Mouse (Mus musculus) lung, postnatal 4 days (tissue): ENCODE data around the gene Snrnp27.

ENCODE experiments used
- DNase-seq, 2 experiments: peaks; one replicate each; pipeline ENCODE4 v3.0.0; 2021

Gene Snrnp27

DNA sequence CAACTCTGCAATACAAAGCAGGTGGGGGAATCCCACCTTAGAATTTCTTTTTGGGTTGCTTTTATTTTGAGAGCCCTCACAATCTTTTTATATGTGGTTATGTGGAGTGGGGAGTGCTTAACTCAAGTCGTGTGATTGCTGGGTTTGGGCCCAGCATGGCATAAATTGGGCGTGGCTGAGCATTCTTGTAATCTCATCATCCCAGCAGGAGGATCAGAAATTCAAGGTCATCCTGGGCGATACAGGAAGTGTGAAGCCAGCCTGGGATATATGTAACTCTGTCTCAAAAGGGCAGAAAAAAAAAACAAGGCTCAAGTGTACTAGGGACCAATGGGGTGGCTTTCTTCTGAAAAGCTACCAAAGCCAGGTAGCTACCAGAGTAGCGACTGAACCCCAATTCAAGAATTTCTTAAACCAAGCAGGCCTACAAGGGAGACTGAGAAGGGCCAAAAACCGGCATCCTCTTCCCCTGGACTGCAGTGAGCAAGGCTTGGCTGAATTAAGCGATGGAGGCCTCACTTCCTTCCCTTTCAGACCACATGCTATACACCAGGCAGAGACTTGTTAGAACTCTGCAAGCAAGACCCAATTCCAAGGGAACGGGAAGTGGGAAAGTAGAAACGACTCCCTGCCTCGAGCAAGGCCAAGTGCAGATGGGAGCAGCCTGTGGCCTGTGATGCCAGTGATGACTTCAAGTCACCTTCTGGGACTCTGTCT is 24.0 kb downstream of the Snrnp27 start:
- DNase-seq, result no peak

DNA sequence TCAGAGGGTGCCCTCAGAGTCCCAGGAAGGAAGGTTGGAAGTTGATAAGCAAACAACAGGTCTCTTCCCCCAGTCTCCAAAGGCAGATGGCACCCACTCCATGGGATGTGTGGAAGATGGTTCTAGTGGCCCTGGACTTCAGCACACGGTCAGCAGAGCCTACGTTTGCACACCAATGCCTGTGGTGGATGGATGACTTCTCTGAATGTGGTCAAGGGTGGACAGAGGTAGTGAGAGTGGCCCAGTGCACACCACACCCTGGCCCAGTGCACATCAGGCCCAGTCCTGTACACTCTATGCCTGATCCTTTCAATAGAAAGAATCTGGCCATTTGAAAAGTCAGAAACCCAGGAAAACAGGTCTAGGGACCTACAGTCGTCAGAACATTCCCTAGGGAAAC is 25.8 kb downstream of the Snrnp27 start:
- DNase-seq, result no peak

DNA sequence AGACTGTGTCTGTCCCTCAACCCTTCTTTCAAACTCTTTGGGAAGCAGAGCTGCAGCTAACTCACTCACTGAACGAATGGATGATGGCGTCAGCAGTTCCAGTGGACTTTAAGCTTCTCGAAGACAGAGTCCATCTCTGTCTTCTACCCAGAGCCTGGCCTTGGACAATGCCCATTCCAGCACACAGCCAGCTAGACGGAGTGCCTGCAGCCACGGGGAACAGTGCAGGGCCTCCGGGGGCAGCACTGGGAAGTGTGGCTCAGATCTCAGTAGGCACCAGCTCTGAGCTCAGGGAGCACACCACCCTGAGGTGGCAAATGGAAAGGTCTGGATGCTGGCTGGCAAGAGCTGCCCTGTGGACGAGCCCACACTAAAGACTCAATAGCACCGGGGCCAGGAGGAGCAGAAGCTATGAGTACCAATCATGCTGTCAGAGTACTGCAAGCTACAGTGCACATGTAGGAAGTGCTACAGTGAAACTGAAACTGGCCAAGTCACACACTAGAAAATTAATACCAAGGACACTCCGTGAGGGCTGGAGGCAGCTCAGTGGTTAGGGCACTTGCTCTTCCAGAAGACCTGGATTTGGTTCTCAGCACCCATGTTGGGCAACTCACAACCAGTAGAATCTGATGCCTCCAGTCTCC is 29.9 kb downstream of the Snrnp27 start:
- DNase-seq, result no peak

- DNase-seq, result peak; percentile 43 to 67
Observed at GRCm38 (mm10) chr6:86653026-86653425, 31.3 kb downstream of the Snrnp27 start.

DNA sequence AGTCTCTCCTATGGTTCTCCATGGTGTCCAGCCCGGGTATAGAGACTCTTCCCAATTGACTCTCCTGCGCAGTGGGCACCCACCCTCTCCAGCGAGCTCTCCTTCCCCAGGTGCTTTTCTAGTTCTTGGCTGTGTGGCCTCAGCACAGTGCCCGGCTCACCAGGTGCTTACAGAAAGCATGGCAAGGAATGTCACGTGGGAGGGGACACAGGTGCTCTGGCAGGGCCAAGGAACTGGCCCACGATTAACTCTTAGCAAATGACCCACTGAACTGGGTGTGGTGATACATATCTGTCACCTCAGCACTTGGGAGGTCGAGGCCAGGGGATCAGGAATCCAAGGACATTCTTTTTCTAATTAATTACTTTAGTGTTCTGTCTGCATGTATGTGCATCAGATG is 38.2 kb downstream of the Snrnp27 start:
- DNase-seq, result no peak

DNA sequence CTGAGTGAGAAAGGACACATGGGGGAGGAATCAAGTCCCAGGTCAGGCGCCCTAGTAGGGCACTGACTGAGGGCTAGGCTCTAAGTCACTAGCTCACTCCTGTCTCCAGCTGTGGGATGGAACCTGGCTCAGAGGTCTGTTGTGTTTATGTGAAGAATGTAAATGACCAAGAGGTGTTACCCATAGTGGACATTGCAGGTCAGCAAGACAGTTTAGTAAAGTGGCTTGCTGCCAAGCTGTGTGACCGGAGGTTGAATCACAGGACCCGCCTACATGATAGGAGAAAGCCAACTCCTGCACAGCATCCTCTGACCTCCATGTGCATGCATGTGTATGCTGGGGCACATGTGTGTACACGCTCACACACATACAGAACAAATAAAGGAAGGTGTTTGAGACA is 38.8 kb downstream of the Snrnp27 start:
- no peak for DNase-seq

GRCm38 (mm10) chr6:86644775-86645400 is 39.4 kb downstream of the Snrnp27 start:
- no peak for DNase-seq

DNA sequence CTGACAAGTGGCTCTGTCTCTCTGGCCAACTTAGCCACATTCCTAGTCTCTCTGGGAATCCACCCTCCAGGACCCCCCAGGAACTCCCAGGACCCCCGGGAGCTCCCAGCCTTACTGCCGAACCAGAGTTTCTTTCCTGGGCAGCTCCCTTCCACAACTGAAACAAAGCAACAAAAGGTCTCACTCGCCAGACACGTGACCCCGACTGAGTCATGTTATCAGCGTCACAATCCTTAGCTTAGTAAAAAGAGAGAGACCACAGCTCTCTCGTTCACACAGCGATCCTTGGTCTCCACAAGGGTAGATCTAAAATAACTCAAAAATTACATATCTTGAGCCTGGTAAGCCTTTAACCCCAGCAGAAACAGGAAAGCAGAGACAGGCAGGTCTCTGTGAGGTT is 42.6 kb downstream of the Snrnp27 start:
- DNase-seq, result no peak

- no peak for DNase-seq
Observed at GRCm38 (mm10) chr6:86640776-86641175, 43.5 kb downstream of the Snrnp27 start.

GRCm38 (mm10) chr6:86640161-86640560 is 44.2 kb downstream of the Snrnp27 start:
- DNase-seq, result no peak

DNA sequence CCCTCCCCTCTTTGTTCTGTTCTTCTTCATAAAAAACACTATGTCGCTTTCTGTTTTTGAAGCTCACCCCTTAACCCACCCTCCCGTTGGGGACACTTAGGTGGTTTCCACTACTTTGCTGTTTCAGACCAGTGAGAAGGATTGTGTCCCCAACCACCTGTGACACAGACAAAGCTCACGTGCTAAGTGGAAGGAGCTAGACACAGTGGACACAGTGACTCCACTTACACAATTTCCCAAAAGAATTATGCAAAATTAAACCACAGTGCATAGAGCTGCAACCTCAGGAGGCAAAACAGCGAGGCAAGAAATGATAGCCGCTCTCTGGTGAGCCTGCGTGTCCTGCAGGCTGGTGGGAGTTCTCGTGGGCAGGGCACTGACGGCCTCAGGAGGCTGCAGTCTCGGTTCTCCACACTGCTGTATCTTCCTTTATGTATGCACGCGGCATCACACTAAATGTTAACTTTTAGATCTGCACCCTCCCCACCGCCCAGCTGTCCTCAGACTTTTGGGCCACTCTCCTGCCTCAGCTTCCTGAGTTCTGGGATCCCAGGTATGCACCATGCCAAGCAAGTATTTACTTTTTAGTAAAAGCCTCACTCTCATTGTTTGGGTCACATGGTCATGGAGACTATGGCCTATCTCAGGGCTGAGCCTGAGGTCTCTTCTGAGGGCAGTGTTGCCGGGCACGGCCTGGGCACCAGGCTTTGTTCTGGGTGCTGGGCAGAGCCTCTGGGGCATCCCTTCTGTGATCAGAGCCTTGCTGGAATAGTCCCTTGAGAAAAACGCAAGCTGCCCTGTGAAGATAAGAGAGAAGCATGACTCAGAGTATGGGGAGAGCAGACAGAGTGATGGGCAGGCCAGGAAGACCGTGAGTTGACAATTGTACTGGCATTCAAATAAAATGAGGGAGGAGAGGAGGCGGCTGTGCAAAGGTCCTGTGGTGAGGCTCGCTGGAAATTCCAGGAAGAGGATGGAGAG is 44.9 kb downstream of the Snrnp27 start:
- DNase-seq, result no peak

DNA sequence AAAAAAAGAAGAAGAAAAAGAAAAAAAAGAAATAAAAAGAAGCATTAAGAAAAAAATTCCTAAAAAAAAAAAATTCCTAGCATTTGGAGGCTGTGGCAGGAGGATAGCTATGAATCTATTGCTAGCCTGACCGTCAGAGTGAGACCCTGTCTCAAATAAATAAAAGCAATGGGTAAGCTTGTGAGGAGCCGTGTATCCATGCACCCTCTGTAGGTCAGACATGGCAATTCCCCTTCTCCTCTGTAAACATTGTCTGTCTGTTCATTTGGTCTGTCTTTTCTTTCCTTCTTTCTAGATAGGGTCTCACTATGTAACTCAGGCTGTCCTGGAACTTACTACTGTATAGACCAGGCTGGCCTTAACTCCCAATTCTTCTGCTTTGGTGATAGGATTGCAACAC is 45.9 kb downstream of the Snrnp27 start:
- DNase-seq, result no peak

GRCm38 (mm10) chr6:86637860-86638259 is 46.5 kb downstream of the Snrnp27 start:
- DNase-seq, result no peak

GRCm38 (mm10) chr6:86637171-86637835 is 47.0 kb downstream of the Snrnp27 start:
- DNase-seq, result no peak

GRCm38 (mm10) chr6:86636495-86636894 is 47.8 kb downstream of the Snrnp27 start:
- peak; percentile 33 to 57 for DNase-seq

DNA sequence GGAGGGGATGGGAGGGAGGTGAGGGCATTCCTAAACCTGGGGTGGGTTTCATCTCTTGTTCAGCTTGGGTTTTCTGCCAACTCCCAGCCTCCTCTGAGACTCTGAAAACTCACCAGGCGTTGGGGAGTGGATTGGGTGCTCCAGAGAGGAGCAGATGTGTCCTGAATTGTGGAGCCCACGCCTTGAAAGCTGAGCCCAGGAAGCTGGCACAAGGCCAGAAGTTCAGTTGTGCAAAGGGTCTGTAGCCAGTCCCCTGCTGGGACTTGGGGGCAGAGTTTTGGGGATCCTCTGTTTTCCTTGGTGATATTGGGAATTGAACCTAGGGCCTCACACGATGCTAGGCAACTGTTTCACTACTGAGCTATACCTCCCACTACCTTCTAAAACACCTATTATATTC is 54.2 kb downstream of the Snrnp27 start:
- no peak for DNase-seq

DNA sequence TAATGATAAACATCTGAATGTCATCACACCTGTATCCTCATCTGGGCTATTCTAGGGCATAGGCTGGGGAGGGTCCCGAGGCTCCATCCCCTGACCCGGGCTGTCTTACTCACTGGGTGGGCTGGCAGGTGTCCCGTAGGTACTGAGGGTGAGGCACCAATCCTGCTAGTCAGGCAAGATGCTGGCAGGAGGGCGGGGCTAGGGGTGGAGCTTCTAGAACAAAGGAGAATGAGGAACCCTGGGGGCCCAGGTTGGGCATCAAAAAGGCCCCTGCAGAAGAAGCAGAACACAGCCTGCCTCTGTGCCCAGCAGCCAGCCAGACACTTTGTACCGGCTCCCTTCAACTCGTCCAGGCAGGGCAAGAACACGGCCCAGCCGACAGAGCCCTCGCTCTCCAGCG is 56.4 kb downstream of the Snrnp27 start, which contains the start of gene Asprv1:
TSS of gene Asprv1 (plus strand) at position 219 of the 400 bp plus-strand sequence.
- DNase-seq, result no peak
